Mouse (Mus musculus) kidney, adult 2 months (tissue): ENCODE results near the gene Gm7138.

Experiments
- CTCF ChIP-seq: fragments of 200-500 bp; conservative IDR thresholded peaks from 2 replicates; pipeline ENCODE4 v1.5.1; 2011; ENCODE audit warnings: low read depth, mild to moderate bottlenecking, control low read depth, low read length, moderate library complexity, mixed read lengths; ENCODE audit not compliant: insufficient read depth, insufficient read length
- POLR2A ChIP-seq: fragments of 200-500 bp; IDR thresholded peaks from one replicate; pipeline ENCODE4 v1.6.1; 2011; ENCODE audit warnings: low read depth, low read length, control low read depth

DNA sequence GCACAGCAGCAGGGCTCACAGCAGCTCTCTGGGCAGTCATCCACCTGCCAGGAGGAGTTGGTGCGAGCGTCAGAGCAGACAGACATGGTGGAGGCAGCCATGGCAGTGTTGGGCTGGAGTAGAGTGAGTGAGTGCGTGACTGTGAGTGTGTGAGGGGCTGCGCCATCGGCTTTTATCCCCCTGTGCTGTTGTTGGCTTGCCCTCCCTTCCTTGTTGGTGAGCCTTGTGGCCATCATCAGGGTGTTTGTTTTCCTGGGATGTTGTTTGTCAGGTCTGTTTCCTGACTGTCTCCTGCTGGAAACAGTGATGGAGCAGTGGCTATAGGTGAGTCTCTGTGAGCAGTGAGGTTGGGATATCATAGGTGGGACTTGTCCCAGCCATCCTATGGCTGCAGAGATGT lies 35.0 kb upstream of the Gm7138 start, which contains the start of gene Gm9507:
- no peak for TF ChIP-seq POLR2A
- TF ChIP-seq CTCF = no peak
